Mouse (Mus musculus) gastrocnemius, adult 2 months (tissue): ENCODE measurements around the gene Lpar4. TPM values are rescaled to one million over a fixed set of nuclear protein-coding genes. Genes with fewer than 3 reads are reported as not detected.
A peak's percentile ranks its signal among the peaks of the same experiment; 100 is the strongest.

Experiments used
- DNase-seq: peaks from one replicate; pipeline ENCODE4 v3.0.0; 2022
- H3K27ac ChIP-seq: fragments of 200-600 bp; 2 replicates; pipeline ENCODE4 v1.8.1; 2022; ENCODE audit warnings: mild to moderate bottlenecking
- H3K4me3 ChIP-seq: fragments of 200-600 bp; 2 replicates; pipeline ENCODE4 v1.8.1; 2022; ENCODE audit warnings: mild to moderate bottlenecking, moderate library complexity
- CTCF ChIP-seq: fragments of 200-600 bp; IDR thresholded peaks from 2 replicates; pipeline ENCODE4 v1.8.1; 2022; ENCODE audit warnings: antibody characterized with exemption, mild to moderate bottlenecking, moderate library complexity
- intact Hi-C: fragments of 180-260 bp; cut with DNase I; formaldehyde crosslinking; loops from one replicate; pipeline ENCODE4 v1.15.1; 2025
- long read RNA-seq, 2 experiments: library from polyadenylated mRNA; stranded (forward); transcript quantifications; one replicate each; pipeline ENCODE4 v2.0.0; 2021
- total RNA-seq, 2 experiments: library from RNA; stranded (reverse); gene quantifications; 2 replicates each; pipeline ENCODE4 v1.2.3; 2021

The Lpar4 gene
- under 1 TPM; 0.42 to 0.64 TPM for total RNA-seq
- long read RNA-seq, experiment 1, full-length matches to known transcripts = 1 of 1 reads
- long read RNA-seq, experiment 1, partial matches to known transcripts = 0 of 1 reads
- long read RNA-seq, experiment 1, other reads (novel, unspliced or antisense) = 0 of 1 reads
- long read RNA-seq, experiment 2, partial matches to known transcripts = 1 of 1 reads
- long read RNA-seq, experiment 2, other reads (novel, unspliced or antisense) = 0 of 1 reads

DNA sequence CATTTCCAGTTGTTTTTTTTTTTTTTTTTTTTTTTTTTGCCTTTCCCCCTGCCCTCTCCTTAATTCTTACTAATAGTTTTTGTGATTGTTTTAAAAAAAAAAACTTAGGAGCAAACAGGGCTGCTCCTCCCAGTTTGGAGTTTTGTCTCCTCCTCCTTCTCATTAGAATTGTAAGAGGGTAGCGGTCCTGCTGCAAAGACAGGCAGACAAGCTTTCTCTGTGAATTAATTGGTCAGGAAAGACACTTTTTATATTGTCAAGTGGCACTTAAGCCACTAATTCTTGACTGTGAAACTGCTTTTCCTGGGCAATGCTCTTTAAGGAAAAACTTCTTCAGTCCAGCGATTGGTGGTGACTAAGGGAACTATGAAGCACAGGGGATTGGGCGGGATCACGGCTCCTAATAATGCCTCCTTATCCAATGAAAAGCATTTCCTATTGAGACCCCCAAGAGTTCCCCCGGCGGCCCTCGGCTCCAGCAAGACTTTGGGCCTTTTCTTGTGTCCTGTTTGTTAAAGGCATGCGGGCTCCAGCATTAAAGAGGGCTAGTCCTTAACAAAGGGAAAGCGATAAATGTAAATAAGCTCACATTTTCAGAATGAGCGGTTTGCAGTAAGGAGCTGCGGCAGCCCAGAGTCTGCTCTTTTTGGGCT, at the start of gene Lpar4:
Lpar4 (plus strand) TSS at position 451 of the 653 bp plus-strand sequence.
- intact Hi-C loops = no loop called here
- H3K27ac ChIP-seq = peak within 1 kb of the TSS; percentile 75
- DNase-seq = peak; percentile 26
- H3K4me3 ChIP-seq = peak within 1 kb of the TSS; percentile 72
- no peak for TF ChIP-seq CTCF

DNA sequence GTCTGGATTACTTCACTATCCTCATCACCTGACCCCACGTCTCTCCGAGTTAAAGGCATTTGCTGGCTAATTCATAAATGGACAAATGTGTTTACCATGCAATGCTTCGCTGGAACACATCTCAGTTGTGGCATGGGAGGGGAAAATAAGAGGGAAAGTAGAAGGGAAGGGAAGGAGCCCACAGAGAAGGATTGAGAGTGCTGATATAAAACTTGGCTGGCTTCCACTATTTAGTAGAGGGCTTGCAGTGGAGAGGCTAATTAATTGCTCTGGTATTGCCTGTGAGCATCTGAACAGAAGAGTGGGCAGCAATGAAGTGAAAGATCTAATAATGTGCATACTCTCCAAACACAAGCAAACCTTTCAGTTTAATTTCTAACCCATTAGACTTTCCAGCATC, 49.0 kb upstream of the Lpar4 start:
- intact Hi-C loops = no loop called here
- DNase-seq = no peak
- Histone ChIP-seq H3K27ac (0 out of 2 replicates have a peak overlapping the region, but pooled peaks have one; percentile 38), H3K4me3 (no peak overlapping the region)
- no peak for TF ChIP-seq CTCF

- TF ChIP-seq CTCF = no peak
- Histone ChIP-seq H3K27ac (0 out of 2 replicates have a peak overlapping the region, but pooled peaks have one; percentile 38), H3K4me3 (no peak overlapping the region)
- no peak for DNase-seq
- intact Hi-C loops = no loop called here
Observed at GRCm38 (mm10) chrX:106871894-106872293, 48.5 kb upstream of the Lpar4 start.

DNA sequence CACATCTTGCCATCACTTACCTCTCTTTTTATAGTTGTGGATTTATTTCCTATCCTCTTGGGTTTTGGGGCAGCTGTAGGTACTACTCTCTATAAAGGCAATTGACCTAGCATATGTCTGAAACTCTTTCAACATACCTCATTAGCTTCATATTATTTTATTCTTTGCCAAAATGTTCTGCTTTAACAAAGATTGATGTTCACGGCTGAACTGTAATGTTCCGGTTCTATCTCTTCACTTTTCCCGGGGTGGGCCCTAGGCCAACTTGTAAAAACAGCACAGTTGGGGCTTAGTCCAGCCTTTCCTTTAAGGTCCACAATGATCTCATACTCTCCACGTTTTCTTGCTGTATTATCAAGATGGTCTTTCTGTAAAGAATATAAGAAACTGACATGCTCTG, 48.1 kb upstream of the Lpar4 start:
- Histone ChIP-seq H3K4me3 (no peak overlapping the region), H3K27ac (no peak overlapping the region)
- no peak for TF ChIP-seq CTCF
- intact Hi-C loops = no loop called here
- peak; percentile 14 for DNase-seq

DNA sequence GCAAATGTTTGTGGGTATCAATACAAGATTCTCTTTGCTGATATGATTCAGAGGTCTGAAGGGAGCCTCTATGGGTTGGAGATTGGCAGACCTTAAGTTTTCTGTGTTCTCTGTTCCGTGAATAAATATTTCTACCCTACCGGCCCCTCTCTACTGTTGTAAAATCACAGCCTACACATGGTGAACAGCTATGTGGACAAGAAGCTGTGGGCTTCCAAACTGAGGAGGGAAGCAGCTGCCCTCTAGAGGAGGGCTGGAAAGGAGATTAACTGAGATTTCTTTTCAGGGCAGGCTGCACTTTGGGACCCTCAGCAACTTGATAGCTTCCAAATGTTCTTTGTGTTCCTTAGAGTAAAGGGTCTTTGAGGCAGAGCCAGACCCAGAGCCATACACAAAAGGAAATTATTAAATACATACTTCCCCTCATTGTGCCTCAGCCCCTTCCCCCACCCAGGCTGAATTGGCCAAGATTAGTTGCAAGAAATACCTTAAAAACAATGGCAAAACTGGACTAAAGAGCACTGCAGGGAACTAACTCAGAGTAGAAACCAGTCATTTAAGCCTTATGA, 22.6 kb upstream of the Lpar4 start:
- Histone ChIP-seq H3K27ac (peak overlapping the region; percentile 24; the same call in 1 of the 2 replicates), H3K4me3 (no peak overlapping the region)
- 0 out of 2 replicates have a peak, but pooled peaks have one; percentile 3 for TF ChIP-seq CTCF
- no peak for DNase-seq
- intact Hi-C loops = no loop called here

GRCm38 (mm10) chrX:106920828-106921619, 599 bp downstream of the Lpar4 start:
- intact Hi-C loops = no loop called here
- H3K4me3 ChIP-seq = peak overlapping the region; percentile 72
- no peak for TF ChIP-seq CTCF
- DNase-seq = no peak
- H3K27ac ChIP-seq = peak overlapping the region; percentile 75

- Histone ChIP-seq H3K27ac (no peak overlapping the region), H3K4me3 (no peak overlapping the region)
- intact Hi-C loops = no loop called here
- no peak for DNase-seq
- TF ChIP-seq CTCF = no peak
Observed at GRCm38 (mm10) chrX:106924572-106924971, 4.1 kb downstream of the Lpar4 start.

- no peak for DNase-seq
- TF ChIP-seq CTCF = no peak
- intact Hi-C loops = no loop called here
- Histone ChIP-seq H3K27ac (no peak overlapping the region), H3K4me3 (no peak overlapping the region)
Observed at GRCm38 (mm10) chrX:106939326-106939725, 18.9 kb downstream of the Lpar4 start.

GRCm38 (mm10) chrX:106950558-106950957, 30.1 kb downstream of the Lpar4 start:
- DNase-seq = no peak
- H3K4me3 ChIP-seq = no peak overlapping the region
- intact Hi-C loops = no loop called here
- H3K27ac ChIP-seq = no peak overlapping the region
- no peak for TF ChIP-seq CTCF

DNA sequence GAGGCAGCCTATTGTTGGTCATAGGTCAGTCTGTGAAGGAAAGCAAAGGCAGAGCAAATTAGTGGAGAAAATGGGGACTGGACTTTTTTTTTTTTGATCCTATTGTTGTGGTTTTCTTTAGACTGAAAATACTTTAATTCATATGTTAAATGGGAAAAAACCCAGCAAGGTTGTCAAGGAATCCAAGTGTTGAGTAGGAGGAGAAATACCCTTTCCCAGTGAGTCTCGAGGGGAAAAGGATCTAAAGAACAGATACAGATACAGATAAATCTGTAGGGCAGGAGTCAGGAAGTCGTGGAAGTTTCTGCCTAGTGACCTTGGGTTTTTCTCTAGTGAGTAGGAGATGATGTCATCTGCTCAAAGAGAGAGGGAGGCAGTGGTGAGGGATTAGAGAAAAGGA, 30.6 kb downstream of the Lpar4 start:
- intact Hi-C loops = no loop called here
- TF ChIP-seq CTCF = no peak
- DNase-seq = no peak

DNA sequence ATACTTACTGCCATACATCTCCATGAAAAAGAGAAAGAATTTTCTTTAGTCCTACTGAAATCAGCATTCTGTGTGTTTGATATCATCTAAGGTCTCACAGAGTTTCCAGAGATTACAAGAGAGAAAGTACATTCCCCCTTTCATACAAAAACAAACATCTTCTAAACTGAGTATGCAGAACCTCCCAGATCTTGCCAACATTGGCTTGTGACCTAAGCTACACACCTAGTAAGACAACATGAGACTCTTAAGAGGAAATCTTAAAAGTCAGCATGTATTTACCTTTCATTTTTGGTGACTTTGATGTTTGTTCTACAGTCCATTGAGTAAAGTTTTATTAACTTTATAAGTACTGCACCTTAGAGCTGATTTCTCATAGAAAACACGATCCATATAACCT, 33.4 kb downstream of the Lpar4 start:
- intact Hi-C loops = no loop called here
- H3K4me3 ChIP-seq = no peak overlapping the region
- DNase-seq = no peak
- no peak overlapping the region for H3K27ac ChIP-seq
- no peak for TF ChIP-seq CTCF

More for the DNA sequence above, 30.6 kb downstream of the Lpar4 start:
- no peak overlapping the region for H3K4me3 ChIP-seq
- no peak overlapping the region for H3K27ac ChIP-seq

DNA sequence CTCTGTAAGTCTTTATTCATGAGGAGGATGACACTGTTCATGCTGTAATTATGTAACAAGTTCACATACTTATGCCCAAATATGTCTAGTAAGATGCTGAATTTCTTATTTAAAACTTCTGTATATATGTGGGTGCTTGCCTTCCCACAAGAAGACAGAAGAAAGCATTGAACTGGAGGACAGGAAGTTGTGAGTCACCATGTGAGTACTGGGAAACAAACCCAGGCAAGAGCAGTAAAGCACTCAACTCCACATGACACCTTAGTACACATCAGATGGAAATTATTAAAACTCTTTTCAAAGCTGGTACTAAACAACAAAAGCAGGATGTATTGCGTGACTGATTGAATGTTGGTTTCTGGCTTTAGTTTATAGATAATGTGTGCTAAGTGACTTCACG, 41.8 kb downstream of the Lpar4 start:
- no peak overlapping the region for H3K27ac ChIP-seq
- no peak overlapping the region for H3K4me3 ChIP-seq
- no peak for DNase-seq
- TF ChIP-seq CTCF = no peak
- intact Hi-C loops = no loop called here

- peak; percentile 45 for DNase-seq
- intact Hi-C loops = no loop called here
- H3K4me3 ChIP-seq = no peak overlapping the region
- TF ChIP-seq CTCF = no peak
- no peak overlapping the region for H3K27ac ChIP-seq
Observed at GRCm38 (mm10) chrX:106964326-106964725, 43.9 kb downstream of the Lpar4 start.

Other genes starting within 250 kb of the Lpar4 start
- gene Rtl3, start 80.0 kb upstream of the Lpar4 start, total RNA-seq = 1 to 10 TPM in 1 of 2 experiments, under 1 TPM in 1; 0.41 to 1.8 TPM
- not detected for gene P2ry10, start 167.9 kb downstream of the Lpar4 start, total RNA-seq
- gene P2ry10b, start 228.3 kb downstream of the Lpar4 start, total RNA-seq = under 1 TPM in 1 of 2 experiments, not detected in 1; 0.31 TPM